Mouse (Mus musculus): ENCODE data around the gene Neil1. TPM values are rescaled to one million over a fixed set of nuclear protein-coding genes. Genes with fewer than 3 reads are reported as not detected.

Gene Neil1
- total RNA-seq, 2 experiments from 2014 or later, result 4.9 to 6.9 TPM

GRCm38 (mm10) chr9:57139571-57139970 is 8.5 kb downstream of the Neil1 start:
- intact Hi-C loops (cut with DNase I), result loop anchor here (5.0 kb wide), 2 partner anchors 82 to 197 kb away; no protein-coding TSS in a partner anchor
- DNase-seq, result no peak

- intact Hi-C loops (cut with DNase I), result loop anchor here (5.0 kb wide), 2 partner anchors 82 to 197 kb away; no protein-coding TSS in a partner anchor
- DNase-seq, result no peak
Measured at GRCm38 (mm10) chr9:57139110-57139509, 9.0 kb downstream of the Neil1 start.

GRCm38 (mm10) chr9:57138507-57138906 is 9.6 kb downstream of the Neil1 start:
- intact Hi-C loops (cut with DNase I), result loop anchor here (5.0 kb wide), 2 partner anchors 81 to 196 kb away; no protein-coding TSS in a partner anchor
- no peak for DNase-seq

- DNase-seq, result no peak
- intact Hi-C loops (cut with DNase I), result loop anchor here (5.0 kb wide), 2 partner anchors 80 to 195 kb away; no protein-coding TSS in a partner anchor
Measured at GRCm38 (mm10) chr9:57137777-57138176, 10.3 kb downstream of the Neil1 start.

- DNase-seq, result no peak
- intact Hi-C loops (cut with DNase I), result loop anchor here (5.0 kb wide), 2 partner anchors 80 to 195 kb away; no protein-coding TSS in a partner anchor
Measured at GRCm38 (mm10) chr9:57137246-57137645, 10.9 kb downstream of the Neil1 start.

- intact Hi-C loops (cut with DNase I), result loop anchor here (2.0 to 5.0 kb wide), 2 partner anchors 54 to 204 kb away; partner anchors contain the start of gene Snx33
Measured at GRCm38 (mm10) chr9:57130577-57131433, 17.3 kb downstream of the Neil1 start, which contains the start of gene Man2c1. Man2c1 (plus strand) TSS chr9:57130690.

GRCm38 (mm10) chr9:57129641-57130040 is 18.5 kb downstream of the Neil1 start:
- intact Hi-C loops (cut with DNase I), result loop anchor here (2.0 to 5.0 kb wide), 3 partner anchors 37 to 202 kb away; partner anchors contain the start of gene Snx33
- no peak for DNase-seq

More at GRCm38 (mm10) chr9:57130577-57131433, 17.3 kb downstream of the Neil1 start, which contains the start of gene Man2c1:
- peak; percentile 87 to 91 for DNase-seq

- intact Hi-C loops (cut with DNase I), result no loop called here
Measured at GRCm38 (mm10) chr9:57117261-57117755, 30.8 kb downstream of the Neil1 start.

More at GRCm38 (mm10) chr9:57117261-57117755, 30.8 kb downstream of the Neil1 start:
- no peak for DNase-seq

Other genes with a start within 250 kb of the Neil1 start
- 1 to 10 TPM; 3.9 to 4.0 TPM for gene Snx33, start 219.9 kb downstream of the Neil1 start, total RNA-seq (2021)
- 10 to 100 TPM; 40.0 to 46.9 TPM for gene Imp3, start 210.8 kb downstream of the Neil1 start, total RNA-seq (2021)
- 1 to 10 TPM; 7.2 to 8.8 TPM for gene Snupn, start 197.4 kb downstream of the Neil1 start, total RNA-seq (2021)
- gene Ptpn9, start 153.4 kb downstream of the Neil1 start, total RNA-seq (2021), result 1 to 10 TPM; 3.1 to 4.2 TPM
- gene Sin3a, start 76.3 kb downstream of the Neil1 start, total RNA-seq (2021), result 10 to 100 TPM; 14.3 to 21.3 TPM
- gene Man2c1, start 17.6 kb downstream of the Neil1 start, total RNA-seq (2021), result 10 to 100 TPM; 24.9 to 38.3 TPM
- 10 to 100 TPM; 26.4 to 32.4 TPM for gene Commd4, start 10.0 kb upstream of the Neil1 start, total RNA-seq (2021)
- not detected for gene Trcg1, start 88.3 kb upstream of the Neil1 start, total RNA-seq (2021)
- gene 1700017B05Rik, start 114.3 kb upstream of the Neil1 start, total RNA-seq (2021), result 1 to 10 TPM; 3.8 to 4.2 TPM